Mouse (Mus musculus): ENCODE measurements around the gene Abca17.

GRCm38 (mm10) chr17:24364461-24364860 is 13.6 kb upstream of the Abca17 start:
- no peak for TF ChIP-seq CTCF (IDR thresholded peaks at IDR 0.05; ENCODE audit: insufficient read depth, low read depth, low read length)
- TF ChIP-seq POLR2A (IDR thresholded peaks at IDR 0.05; ENCODE audit: insufficient read depth, low read depth, low read length) = no peak
